Mouse (Mus musculus): ENCODE data around the gene Rai14. TPM values are rescaled to one million over a fixed set of nuclear protein-coding genes. Genes with fewer than 3 reads are reported as not detected.

Gene Rai14
- polyA plus RNA-seq, 1 experiment from 2014 or later = 13.8 TPM

DNA sequence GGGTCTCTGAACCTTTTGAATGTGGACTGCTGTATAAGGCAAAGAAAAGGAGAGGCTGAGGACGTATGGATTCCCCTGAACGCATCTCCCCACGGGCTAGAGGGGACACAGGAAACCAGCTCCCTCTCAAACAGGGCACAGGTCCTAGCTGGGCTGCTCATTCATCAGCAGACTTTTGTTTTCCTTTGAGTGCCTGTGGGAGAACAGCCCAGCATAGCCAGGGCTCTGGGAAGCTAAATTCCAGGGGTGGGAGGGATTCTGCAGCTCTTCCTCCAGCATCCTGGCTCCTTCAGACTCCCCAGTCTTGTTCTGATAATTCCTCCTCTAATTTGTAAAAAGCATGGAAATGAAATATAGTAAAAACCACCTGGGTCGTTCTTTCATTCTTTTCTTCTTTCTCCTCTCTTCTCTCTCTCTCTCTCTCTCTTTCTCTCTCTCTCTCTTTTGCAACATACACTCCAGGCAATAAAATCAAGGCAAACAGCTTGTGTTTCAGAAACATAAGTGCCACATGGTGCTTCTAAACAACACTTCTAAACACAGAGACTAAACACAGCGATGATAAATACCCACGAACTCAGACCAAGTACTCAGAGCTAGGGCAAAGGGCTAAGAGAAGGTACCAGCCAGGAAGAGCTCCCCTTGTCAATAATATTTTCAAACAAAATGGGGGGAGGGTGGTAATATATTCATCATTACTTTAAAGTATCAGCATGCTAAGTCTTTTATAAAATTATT, 65.9 kb downstream of the Rai14 start:
- Histone ChIP-seq H3K9ac (no peak overlapping the region), H3K4me1 (replicated peaks) (peaks cover 9% of the 10 kb centered on the region; the same call in 1 of the 2 replicates), H3K27ac (no peak overlapping the region; the same call in 1 of the 2 replicates), H3K9me3 (replicated peaks) (no peaks in the 10 kb centered on the region), H3K27me3 (0 out of 2 replicates have a peak, but pooled peaks cover 5% of the 10 kb centered on the region), H3K36me3 (no peaks in the 10 kb centered on the region), H3K4me2 (no peak overlapping the region), H3K4me3 (no peak overlapping the region)
- WGBS = 20% methylated on average over 6 of the region's 6 CpGs
- ATAC-seq (replicated peaks; ENCODE audit: insufficient number of reproducible peaks, insufficient read depth, low FRiP score, low read depth) = peak; percentile 62; the same call in 1 of the 2 replicates

DNA sequence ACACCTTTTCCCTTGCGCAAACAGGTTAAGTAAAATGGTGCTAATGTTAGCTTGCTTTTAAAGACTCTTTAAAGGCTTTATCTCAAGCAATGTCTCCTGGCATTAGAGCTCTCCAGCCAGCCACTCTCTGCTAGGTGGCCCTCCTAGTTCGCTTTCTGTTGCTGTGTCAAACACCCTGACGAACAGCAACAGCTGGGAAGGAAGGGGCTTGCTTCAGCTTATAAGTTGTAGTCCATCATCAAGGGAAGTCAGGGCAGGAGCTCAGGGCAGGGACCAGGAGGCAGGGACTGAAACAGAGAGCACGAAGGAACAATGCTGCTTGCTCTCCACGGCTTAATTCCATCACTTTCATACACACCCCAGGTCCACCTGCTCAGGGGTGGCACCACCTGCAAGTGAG, 68.1 kb downstream of the Rai14 start:
- ATAC-seq (replicated peaks; ENCODE audit: insufficient number of reproducible peaks, insufficient read depth, low FRiP score, low read depth) = no peak
- 0 out of 2 replicates have a peak, but pooled peaks cover 5% of the 10 kb centered on the region for H3K27me3 ChIP-seq
- H3K9ac ChIP-seq = no peak overlapping the region
- no peak overlapping the region for H3K27ac ChIP-seq
- H3K4me2 ChIP-seq = no peak overlapping the region
- H3K9me3 ChIP-seq (replicated peaks) = no peaks in the 10 kb centered on the region
- WGBS = 68% methylated on average over 5 of the region's 5 CpGs
- peaks cover 9% of the 10 kb centered on the region; the same call in 1 of the 2 replicates for H3K4me1 ChIP-seq (replicated peaks)
- no peak overlapping the region for H3K4me3 ChIP-seq
- no peaks in the 10 kb centered on the region for H3K36me3 ChIP-seq

DNA sequence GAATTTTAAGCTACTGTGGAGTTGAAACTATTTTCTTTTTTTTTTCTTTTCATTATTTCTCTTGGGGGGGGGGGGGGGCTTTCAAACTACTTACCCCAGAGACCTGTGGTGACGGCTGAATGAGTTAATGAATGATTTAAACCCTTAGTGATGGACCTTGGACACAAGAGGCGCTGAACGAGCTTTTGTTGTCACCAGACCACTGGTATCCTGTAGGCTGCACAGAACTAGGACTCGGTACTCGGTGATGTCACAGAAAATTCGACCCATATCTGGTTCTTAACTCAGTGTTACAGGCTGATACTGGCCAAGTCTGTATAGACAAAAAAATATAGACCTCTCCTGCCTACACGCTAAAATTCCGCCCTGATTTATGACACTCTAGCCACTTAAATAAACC, 69.3 kb downstream of the Rai14 start:
- 0 out of 2 replicates have a peak, but pooled peaks cover 5% of the 10 kb centered on the region for H3K27me3 ChIP-seq
- 60% methylated on average over 8 of the region's 8 CpGs for WGBS

DNA sequence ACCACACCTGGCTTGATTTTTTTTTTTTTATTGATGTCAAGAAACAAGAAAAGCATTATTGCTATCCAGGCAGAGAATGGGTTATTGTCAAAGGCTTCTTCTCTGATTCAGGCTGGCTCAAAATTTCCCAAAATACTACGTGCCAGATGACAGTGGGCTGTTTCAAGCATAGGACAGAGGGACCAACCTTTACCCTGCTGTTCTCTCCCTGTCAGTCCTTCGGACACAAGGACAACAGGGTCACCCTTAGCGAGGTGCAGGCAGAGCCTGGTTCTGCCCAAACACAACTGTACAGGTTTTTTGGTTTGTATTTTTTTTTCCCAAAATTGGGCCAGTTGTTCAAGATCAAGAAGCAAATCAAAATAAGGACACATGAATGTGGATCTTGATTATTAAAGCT, 70.6 kb downstream of the Rai14 start:
- H3K9me3 ChIP-seq (replicated peaks) = no peaks in the 10 kb centered on the region
- 84% methylated on average over 3 of the region's 3 CpGs for WGBS
- H3K4me3 ChIP-seq = no peak overlapping the region
- peaks cover 9% of the 10 kb centered on the region; the same call in 1 of the 2 replicates for H3K4me1 ChIP-seq (replicated peaks)
- no peak overlapping the region for H3K4me2 ChIP-seq
- ATAC-seq (replicated peaks; ENCODE audit: insufficient number of reproducible peaks, insufficient read depth, low FRiP score, low read depth) = no peak
- H3K27me3 ChIP-seq = 0 out of 2 replicates have a peak, but pooled peaks cover 5% of the 10 kb centered on the region
- no peak overlapping the region for H3K9ac ChIP-seq
- H3K27ac ChIP-seq = no peak overlapping the region
- no peaks in the 10 kb centered on the region for H3K36me3 ChIP-seq

More for the DNA sequence above, 69.3 kb downstream of the Rai14 start:
- Histone ChIP-seq H3K4me2 (no peak overlapping the region), H3K36me3 (no peaks in the 10 kb centered on the region), H3K9ac (no peak overlapping the region), H3K4me1 (replicated peaks) (peaks cover 9% of the 10 kb centered on the region; the same call in 1 of the 2 replicates), H3K9me3 (replicated peaks) (no peaks in the 10 kb centered on the region), H3K27ac (no peak overlapping the region), H3K4me3 (no peak overlapping the region)
- no peak for ATAC-seq (replicated peaks; ENCODE audit: insufficient number of reproducible peaks, insufficient read depth, low FRiP score, low read depth)

- Histone ChIP-seq H3K36me3 (no peaks in the 10 kb centered on the region), H3K4me2 (no peak overlapping the region), H3K27ac (no peak overlapping the region), H3K27me3 (0 out of 2 replicates have a peak, but pooled peaks cover 5% of the 10 kb centered on the region), H3K9ac (no peak overlapping the region), H3K4me3 (no peak overlapping the region), H3K4me1 (replicated peaks) (peaks cover 6% of the 10 kb centered on the region; the same call in 1 of the 2 replicates), H3K9me3 (replicated peaks) (no peaks in the 10 kb centered on the region)
- WGBS = 62% methylated on average over 4 of the region's 4 CpGs
- ATAC-seq (replicated peaks; ENCODE audit: insufficient number of reproducible peaks, insufficient read depth, low FRiP score, low read depth) = no peak
Observed at GRCm38 (mm10) chr15:10643224-10643623, 71.2 kb downstream of the Rai14 start.

DNA sequence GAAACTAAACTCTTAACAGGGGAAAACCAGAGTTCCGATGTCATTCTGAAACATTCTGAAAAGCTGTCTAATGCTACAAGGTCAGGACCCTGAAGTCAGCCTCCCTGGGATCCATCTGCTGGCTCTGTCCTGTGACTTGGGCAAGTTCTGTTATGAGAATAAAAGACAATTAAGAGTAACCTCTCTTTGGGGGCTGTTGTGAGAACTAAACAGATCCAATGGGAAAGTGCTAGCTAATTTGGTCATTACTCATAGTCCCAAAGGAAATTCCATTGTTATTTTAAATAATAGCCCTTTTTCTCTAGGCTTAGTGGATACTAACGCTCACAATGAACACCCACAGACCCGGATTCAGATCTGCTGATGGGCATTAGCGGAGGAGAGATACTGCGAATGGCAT, 72.0 kb downstream of the Rai14 start:
- Histone ChIP-seq H3K36me3 (no peaks in the 10 kb centered on the region), H3K27me3 (0 out of 2 replicates have a peak, but pooled peaks cover 5% of the 10 kb centered on the region), H3K4me3 (no peak overlapping the region), H3K9ac (no peak overlapping the region), H3K27ac (no peak overlapping the region), H3K4me2 (no peak overlapping the region), H3K9me3 (replicated peaks) (no peaks in the 10 kb centered on the region), H3K4me1 (replicated peaks) (peaks cover 3% of the 10 kb centered on the region; the same call in 1 of the 2 replicates)
- 66% methylated on average over 5 of the region's 5 CpGs for WGBS
- ATAC-seq (replicated peaks; ENCODE audit: insufficient number of reproducible peaks, insufficient read depth, low FRiP score, low read depth) = no peak

DNA sequence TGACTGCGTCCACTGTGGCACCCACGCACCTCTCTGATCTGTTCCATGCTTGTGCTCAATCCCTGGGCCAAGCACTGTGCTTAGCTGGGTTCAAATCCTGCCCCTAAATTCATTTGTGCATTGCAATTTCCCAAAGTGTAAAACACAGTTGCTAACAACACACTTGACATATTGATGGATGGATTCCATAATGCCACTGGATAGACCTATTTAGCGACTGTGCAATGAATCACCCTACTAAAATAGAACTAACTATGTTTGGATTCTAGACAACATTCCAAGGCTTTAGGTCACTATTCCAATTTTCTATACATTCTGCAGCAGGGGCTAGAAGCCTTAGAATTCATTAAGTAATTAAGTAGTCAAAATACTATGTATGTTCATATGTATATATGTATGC, 73.7 kb downstream of the Rai14 start:
- H3K4me1 ChIP-seq (replicated peaks) = no peaks in the 10 kb centered on the region
- no peaks in the 10 kb centered on the region for H3K9me3 ChIP-seq (replicated peaks)
- no peaks in the 10 kb centered on the region for H3K36me3 ChIP-seq
- no peak for ATAC-seq (replicated peaks; ENCODE audit: insufficient number of reproducible peaks, insufficient read depth, low FRiP score, low read depth)
- no peaks in the 10 kb centered on the region for H3K27me3 ChIP-seq
- WGBS = 76% methylated on average over 3 of the region's 3 CpGs
- no peak overlapping the region for H3K4me3 ChIP-seq
- H3K4me2 ChIP-seq = no peak overlapping the region
- H3K9ac ChIP-seq = no peak overlapping the region
- no peak overlapping the region for H3K27ac ChIP-seq

DNA sequence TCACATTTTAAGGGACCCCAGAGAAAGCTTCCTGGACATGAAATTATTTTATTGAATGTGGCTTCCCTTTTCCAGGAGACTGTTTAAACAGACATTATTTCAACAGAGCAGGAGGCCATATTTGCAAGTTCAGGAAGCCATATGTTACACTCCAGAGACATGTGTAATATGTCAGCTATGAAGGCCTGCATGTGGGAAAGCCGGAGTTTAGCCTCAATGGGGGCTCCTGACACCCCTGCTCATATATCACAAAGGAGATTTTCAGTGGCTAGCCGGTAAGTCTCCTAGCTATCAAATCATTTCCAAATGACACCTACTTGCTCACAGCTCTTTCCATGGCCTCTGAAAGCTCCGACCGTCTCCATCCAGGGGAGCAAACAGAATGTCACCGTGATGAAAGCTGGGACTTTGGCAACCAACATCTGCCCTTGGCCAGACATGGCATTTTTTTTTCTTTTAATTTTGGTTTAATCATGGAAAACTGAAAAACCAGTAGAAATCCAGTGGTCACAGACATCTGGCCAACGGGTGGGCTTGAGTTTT, 77.1 kb downstream of the Rai14 start:
- Histone ChIP-seq H3K27ac (no peak overlapping the region), H3K36me3 (no peaks in the 10 kb centered on the region), H3K9ac (no peak overlapping the region), H3K4me1 (replicated peaks) (0 out of 2 replicates have a peak, but pooled peaks cover 9% of the 10 kb centered on the region), H3K27me3 (no peaks in the 10 kb centered on the region), H3K9me3 (replicated peaks) (no peaks in the 10 kb centered on the region), H3K4me2 (no peak overlapping the region), H3K4me3 (no peak overlapping the region)
- no peak for ATAC-seq (replicated peaks; ENCODE audit: insufficient number of reproducible peaks, insufficient read depth, low FRiP score, low read depth)
- WGBS = 67% methylated on average over 6 of the region's 6 CpGs

GRCm38 (mm10) chr15:10636844-10637243, 77.6 kb downstream of the Rai14 start:
- H3K36me3 ChIP-seq = no peaks in the 10 kb centered on the region
- ATAC-seq (replicated peaks; ENCODE audit: insufficient number of reproducible peaks, insufficient read depth, low FRiP score, low read depth) = no peak
- 75% methylated on average over 3 of the region's 3 CpGs for WGBS
- H3K9me3 ChIP-seq (replicated peaks) = no peaks in the 10 kb centered on the region
- no peak overlapping the region for H3K4me3 ChIP-seq
- H3K4me1 ChIP-seq (replicated peaks) = 0 out of 2 replicates have a peak, but pooled peaks cover 9% of the 10 kb centered on the region
- no peak overlapping the region for H3K4me2 ChIP-seq
- H3K9ac ChIP-seq = no peak overlapping the region
- no peak overlapping the region for H3K27ac ChIP-seq
- no peaks in the 10 kb centered on the region for H3K27me3 ChIP-seq

DNA sequence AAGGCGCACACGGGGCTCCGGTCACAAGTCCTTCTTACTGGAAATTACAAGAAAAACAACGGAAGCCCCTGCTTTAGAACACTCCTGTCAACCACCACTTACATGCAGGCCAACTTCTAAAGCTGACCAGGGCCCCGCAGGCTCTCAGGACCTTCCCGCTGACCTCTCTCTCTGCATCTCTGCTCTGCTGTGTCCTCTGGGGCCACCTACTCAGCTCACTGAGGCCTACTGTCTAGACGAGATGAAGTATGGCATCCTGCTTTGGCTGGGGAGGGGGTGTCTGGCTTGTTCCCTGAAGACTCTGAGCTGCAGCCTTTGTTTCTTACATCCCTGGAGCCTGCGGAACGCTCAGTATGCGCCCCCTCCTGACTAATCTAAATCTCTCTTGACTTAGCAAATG, 79.3 kb downstream of the Rai14 start:
- Histone ChIP-seq H3K9ac (no peak overlapping the region), H3K4me3 (no peak overlapping the region), H3K36me3 (no peaks in the 10 kb centered on the region), H3K27me3 (no peaks in the 10 kb centered on the region), H3K4me1 (replicated peaks) (0 out of 2 replicates have a peak, but pooled peaks cover 9% of the 10 kb centered on the region), H3K4me2 (no peak overlapping the region), H3K27ac (0 out of 2 replicates have a peak overlapping the region, but pooled peaks have one; percentile 33), H3K9me3 (replicated peaks) (no peaks in the 10 kb centered on the region)
- WGBS = 53% methylated on average over 10 of the region's 10 CpGs
- no peak for ATAC-seq (replicated peaks; ENCODE audit: insufficient number of reproducible peaks, insufficient read depth, low FRiP score, low read depth)

- Histone ChIP-seq H3K27ac (no peak overlapping the region), H3K4me1 (replicated peaks) (0 out of 2 replicates have a peak, but pooled peaks cover 9% of the 10 kb centered on the region), H3K4me3 (no peak overlapping the region), H3K4me2 (no peak overlapping the region), H3K9me3 (replicated peaks) (no peaks in the 10 kb centered on the region), H3K36me3 (no peaks in the 10 kb centered on the region), H3K9ac (no peak overlapping the region), H3K27me3 (no peaks in the 10 kb centered on the region)
- 58% methylated on average over 6 of the region's 6 CpGs for WGBS
- ATAC-seq (replicated peaks; ENCODE audit: insufficient number of reproducible peaks, insufficient read depth, low FRiP score, low read depth) = no peak
Observed at GRCm38 (mm10) chr15:10634176-10634575, 80.2 kb downstream of the Rai14 start.

Measured in heart, embryonic 15.5 days (tissue).